Mouse (Mus musculus) MN1 (cell line): Measurements from ENCODE around the gene Sh3bgrl3.
A peak's percentile ranks its signal among the peaks of the same experiment; 100 is the strongest.
"Not testable (repeated sequence)": the region's sequence is repeated elsewhere in the genome, so short reads cannot be mapped to it uniquely, and the experiment has no call there.

ENCODE experiments used
- DNase-seq: peaks from one replicate; pipeline ENCODE4 v3.0.0-alpha.2; 2016; ENCODE audit warnings: low spot score

The Sh3bgrl3 gene

DNA sequence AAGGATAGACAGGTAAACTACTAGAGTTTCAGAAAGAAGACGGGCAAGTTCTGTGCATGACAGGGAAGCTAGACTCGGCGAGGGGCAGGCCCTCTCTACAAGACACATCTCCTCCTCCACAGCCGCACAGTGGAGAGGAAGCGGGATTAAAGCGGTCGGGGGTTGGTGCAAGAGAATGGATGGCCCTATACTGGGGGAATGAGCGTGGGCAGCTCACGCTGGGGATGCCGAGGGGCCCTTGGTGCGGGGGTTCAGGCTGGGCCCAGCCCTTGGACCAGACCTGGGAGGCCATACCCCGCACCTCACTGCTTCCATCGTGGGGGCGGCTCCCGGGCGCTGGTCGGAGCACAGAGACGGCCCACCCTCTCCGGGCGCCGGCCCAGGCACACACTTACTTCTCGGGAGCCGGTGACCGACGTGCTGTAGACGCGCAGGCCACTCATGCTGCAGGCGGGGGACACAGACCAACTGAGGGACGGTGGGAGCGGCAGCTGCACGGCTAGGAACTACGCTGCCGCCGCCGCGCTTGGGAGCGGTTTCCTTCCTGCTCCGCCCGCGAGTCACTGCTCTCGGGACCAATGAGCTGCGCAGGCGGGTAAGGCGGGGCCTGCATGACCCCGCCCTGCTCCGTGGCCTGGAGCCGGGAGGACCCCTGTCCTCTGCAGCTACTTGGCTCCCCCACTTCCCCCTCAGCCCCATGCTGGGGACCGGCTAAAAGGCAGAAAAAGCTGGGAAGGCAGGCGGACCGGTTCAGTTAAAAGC is at the start of gene Sh3bgrl3:
TSS of gene Sh3bgrl3 (minus strand) at position 569 of the 762 bp plus-strand sequence.
- peak; percentile 90 for DNase-seq

DNA sequence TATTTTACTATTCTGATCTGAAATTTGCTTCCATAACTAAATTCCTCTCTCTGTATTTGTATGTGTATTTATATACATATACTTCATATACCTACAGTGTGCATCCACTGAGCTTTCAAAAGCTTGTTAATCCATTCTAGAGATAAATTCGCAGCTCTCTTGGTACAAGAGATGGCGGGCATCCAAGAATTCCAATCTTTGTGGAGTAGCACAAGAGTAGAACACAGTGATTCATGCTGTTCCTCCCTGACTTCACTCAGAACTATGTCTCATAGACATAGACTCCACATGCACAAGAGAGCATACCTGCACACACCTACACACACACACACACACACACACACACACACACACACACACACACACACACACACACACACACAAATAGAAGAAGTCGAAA is 43.8 kb upstream of the Sh3bgrl3 start:
- DNase-seq, result no peak

DNA sequence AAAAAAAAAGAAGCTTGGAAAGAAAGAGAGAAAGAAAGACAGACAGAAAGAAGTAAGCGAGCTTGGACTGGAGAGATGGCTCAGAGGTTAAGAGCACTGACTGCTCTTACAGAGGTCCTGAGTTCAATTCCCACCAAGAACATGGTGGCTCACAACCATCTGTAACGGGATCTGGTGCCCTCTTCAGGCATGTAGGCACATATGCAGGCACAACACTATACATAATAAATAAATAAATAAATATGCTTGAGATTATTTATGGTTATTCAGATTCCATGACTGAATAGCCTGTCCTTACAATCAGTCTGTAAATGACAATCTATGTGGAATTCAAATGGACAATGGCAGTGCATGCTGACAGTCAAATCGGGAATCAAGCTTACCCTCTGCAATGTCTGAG is 38.3 kb upstream of the Sh3bgrl3 start:
- DNase-seq, result no peak

DNA sequence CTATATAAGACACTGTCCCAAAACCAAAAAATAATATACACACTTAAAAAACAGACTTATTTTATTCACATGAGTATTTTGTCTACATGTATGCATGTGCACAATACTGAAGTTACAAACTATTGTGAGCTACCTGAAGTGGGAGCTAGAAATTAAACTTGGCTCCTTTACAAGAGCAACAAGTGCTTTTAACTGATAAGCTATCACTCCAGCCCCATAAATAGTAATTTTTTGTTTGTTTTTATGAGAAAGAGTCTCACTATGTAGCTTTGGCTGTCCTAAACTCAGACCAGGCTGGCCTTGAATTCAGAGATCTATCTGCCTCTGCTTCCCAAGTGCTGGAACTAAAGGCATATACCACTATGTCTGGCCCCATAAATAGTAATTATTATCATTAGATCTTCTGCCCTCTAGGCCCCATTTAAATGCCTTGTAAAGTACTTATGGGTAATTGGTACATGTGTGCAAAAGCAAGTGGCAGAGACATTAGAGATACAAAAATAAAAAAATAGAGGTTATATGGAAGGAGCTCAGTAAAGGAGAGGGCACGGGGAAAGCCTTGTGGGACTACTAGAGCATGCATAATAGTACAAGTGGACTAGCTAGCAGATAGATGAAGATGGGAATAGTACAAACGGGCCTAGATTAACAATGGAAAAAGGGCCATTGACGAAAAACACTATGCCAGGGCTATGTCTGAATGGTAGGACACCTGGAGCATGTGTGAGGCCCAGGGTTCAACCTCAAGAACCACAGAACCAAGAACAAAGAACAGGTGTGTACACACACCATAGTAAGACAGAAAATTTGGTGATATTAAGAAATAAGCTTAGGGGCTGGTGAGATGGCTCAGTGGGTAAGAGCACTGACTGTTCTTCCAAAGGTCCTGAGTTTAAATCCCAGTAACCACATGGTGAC is 37.2 kb upstream of the Sh3bgrl3 start:
- no peak for DNase-seq

DNA sequence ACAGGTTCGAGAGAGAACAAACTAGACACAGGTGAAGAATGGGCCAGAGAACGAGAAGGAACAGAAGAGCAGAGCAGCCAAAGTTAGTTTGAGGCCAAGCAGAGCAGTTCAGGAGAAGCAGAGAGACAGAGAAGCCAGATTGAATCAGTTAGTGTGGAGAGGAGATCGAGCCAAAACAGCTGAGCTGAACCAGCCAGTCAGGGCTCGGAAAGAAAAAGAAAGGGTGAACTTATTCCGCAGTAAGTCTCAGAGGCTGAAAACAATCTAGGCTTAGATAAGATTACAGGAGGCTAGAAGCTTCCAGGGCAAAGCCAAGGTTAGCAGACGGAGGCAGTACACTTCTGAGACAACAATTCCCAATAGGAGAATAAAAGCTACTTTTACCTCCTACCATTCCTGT is 36.4 kb upstream of the Sh3bgrl3 start:
- no peak for DNase-seq

DNA sequence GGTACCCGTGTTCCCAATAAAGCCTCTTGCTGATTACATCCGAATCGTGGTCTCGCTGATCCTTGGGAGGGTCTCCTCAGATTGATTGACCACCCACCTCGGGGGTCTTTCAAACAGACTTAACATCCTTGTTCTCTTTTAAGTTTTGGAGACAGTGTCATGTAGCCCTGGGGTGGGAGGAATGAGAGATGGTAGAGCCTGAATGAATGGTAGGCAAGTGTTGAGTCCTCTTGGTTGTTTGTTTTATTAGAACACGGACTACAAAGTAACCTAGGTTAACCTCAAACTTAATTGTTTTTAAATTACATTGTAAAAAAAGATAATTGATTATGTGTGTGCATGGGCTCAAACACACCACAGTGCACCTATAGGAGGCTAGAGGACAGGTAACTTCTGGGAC is 36.0 kb upstream of the Sh3bgrl3 start:
- no peak for DNase-seq

DNA sequence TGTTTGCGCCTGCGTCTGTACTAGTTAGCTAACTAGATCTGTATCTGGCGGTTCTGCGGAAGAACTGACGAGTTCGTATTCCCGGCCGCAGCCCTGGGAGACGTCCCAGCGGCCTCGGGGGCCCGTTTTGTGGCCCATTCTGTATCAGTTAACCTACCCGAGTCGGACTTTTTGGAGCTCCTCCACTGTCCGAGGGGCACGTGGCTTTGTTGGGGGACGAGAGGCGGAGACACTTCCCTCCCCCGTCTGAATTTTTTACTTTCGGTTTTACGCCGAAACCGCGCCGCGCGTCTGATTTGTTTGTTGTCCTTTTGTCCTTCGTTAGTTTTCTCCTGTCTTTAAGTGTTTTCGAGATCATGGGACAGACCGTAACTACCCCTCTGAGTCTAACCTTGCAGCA is 31.5 kb upstream of the Sh3bgrl3 start:
- DNase-seq, result not testable (repeated sequence)

DNA sequence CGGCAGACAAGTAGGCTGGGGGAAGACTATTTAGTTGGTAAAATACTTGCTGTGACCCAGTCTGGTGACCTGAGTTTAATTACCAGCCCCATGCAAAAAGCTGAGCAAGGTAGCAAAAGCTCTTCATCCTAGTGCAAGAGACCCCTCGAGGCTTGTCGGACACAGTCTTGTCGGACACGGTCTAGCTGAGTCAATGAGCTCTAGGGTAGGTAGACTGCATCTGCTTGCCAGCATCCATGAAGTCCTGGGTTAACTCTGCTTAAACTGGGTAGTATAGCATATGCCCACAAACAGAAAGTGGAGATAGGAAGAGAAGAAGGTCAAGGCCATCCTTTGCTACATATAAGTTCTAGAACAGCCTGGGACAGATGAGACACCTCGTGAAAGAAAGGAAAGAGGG is 30.2 kb upstream of the Sh3bgrl3 start:
- no peak for DNase-seq

DNA sequence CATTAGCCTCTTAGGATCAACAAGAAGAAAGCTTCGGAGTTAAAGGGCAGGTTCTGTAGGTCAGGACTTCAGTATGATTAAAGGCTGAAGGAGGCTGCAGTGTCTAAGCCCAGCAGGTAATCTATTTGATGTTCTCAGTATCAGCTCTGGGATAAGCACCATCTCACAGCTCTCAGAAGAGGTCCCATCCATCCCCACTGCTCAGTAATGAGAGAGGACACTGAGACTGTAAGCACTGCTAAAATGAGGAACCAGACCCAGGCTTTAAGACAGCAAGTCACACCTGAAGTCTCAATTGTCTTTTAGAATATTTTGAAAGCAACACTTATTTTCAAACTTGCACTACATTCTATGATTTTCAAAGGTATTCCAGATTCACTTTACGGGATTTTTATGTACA is 29.0 kb upstream of the Sh3bgrl3 start:
- no peak for DNase-seq

DNA sequence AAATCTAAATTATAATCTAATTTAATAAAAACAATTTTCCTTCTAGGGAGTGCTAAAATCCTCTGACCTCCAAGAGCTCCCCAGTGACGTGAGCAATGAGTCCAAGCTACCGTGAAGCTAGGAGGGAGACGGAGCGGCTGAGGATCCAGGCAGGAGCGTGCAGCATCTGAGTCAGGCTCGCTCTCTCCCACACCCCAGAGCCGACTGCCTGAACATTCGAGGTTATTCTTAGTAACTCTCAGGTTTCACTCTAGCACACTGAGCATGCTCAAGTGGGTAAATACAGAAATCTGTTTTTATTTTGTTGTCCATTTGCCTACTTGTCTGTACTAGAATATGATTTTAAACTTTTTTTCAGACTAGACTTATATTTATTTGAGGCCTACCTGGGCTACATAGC is 28.2 kb upstream of the Sh3bgrl3 start:
- no peak for DNase-seq

DNA sequence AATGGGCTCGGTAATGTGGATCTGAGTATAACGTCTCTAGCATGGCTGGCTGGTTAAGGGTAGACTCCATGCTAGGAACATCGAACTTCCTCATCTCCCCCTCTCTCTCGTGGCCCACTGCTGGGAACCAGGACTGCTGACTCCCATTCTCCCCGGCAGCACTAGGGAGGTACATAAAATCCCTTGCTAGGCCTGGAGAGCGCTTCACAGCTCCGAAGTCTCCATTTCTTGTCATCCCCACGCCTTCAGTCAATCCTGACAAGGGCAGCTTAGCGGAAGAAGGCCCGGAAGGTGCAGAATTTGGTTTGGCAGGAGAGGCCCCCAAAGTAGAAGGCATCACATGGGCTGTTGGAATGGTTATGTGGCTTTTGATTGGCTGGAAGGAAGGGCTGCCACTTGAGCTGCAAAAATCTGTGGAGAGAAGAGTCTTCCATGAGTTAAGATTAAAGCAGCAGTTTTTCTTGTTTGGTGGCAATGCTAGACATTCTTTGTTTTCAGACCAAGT is 27.4 kb upstream of the Sh3bgrl3 start:
- no peak for DNase-seq

DNA sequence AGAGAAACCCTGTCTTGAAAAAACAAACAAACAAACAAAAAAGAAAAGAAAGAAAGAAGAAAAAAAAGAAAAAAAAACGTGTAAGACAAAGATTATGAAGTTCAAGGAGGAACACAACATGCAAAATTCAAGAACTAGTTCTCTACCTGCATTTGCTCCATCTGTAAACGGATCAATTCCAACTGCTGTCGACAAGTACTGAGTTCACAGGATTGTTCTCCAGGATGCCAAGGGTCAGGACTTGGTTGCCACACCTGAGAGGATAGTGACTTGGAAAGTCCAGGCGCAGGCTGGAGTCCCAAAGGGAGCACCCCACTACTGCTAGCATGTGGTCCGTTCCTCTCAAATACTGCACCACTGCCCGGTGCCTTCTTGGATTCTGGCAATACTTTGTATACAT is 26.9 kb upstream of the Sh3bgrl3 start:
- DNase-seq, result no peak

DNA sequence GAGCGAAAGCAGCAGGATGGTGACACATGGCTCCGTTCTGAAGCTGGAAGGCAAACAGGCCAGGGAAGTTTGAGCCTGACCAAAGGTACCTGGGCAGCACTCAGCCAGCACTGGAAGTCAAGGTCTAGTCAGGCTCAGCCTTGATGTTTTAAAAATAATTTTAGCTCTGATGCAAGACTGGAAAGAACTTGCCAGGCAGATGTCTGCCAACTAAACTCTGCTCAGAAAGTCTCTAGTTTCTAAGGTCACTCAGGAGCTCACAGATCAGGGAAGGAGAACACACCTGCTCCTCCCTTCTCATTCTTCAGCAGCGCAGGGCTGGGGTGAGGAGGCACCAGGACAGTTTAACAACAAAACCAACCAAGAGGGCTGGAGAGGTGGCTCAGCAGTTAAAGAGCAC is 25.8 kb upstream of the Sh3bgrl3 start:
- no peak for DNase-seq

DNA sequence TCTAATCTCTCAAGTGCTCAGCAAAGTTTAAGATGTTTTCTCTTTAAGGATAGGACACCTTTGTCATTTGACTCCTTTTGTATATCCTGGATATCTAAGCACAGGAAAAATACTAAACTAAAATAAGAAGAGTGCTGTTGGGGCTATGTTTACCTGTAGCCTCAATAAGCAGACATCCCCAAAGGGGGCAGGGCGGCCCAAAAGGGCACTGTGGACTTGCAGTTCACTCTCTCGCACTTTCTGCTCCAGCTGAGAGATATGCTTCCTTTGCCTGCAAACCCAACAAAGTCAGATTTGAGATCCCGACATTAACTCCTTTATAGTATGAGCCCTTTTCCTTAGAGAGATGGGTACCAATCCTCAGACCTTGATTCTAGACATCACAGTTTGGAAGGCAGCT is 25.1 kb upstream of the Sh3bgrl3 start:
- DNase-seq, result no peak

DNA sequence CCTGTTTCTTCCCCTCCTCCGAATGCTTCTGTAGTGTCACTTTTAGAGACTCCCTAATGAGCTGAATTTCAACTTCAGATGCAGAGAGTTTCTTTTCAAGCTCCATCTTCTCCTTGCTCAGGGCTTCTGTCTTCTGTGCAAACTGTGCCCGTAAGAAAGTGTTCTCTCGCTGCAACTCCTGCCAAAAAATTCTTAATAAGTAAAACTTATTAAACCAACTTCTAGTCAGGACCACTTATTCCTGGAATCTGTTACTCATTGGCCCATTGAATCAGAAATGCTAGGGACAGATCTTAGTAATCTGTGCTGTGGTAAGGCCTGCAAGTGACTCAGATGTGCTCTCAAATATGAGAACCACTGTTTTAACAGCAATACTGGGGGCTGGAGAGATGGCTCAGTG is 23.5 kb upstream of the Sh3bgrl3 start:
- DNase-seq, result no peak

DNA sequence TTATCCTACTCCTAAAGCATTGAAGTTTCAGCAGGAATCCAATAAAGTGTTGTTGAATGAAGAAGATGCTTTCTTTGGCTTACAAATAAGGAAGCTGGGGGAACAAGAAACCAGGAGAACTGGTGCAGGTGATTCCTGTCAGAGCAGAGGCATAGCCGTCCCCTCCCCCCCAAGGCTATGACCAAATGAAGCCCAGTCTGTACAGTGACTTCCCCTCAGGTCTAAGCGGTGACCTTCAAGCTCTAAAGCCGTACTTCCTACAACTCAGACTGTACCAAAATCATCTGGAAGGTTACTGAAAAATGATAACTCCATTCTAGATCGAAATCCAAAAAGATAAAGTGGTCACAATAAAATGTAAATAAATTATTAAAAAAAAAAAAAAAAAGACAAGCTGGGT is 20.8 kb upstream of the Sh3bgrl3 start:
- DNase-seq, result no peak

DNA sequence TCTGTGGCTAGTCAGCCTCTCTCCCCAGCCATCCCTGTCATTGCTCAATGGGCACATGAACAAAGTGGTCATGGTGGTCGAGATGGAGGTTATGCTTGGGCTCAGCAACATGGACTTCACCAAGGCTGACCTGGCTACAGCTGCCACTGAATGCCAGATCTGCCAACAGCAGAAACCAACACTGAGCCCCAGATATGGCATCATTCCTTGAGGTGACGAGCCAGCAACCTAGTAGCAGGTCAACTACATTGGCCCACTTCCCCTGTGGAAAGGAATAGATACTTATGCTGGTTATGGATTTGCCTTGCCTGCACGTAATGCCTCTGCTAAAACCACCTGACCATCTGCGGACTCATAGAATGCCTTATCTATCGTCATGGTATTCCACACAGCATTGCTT is 15.7 kb upstream of the Sh3bgrl3 start:
- DNase-seq, result not testable (repeated sequence)

DNA sequence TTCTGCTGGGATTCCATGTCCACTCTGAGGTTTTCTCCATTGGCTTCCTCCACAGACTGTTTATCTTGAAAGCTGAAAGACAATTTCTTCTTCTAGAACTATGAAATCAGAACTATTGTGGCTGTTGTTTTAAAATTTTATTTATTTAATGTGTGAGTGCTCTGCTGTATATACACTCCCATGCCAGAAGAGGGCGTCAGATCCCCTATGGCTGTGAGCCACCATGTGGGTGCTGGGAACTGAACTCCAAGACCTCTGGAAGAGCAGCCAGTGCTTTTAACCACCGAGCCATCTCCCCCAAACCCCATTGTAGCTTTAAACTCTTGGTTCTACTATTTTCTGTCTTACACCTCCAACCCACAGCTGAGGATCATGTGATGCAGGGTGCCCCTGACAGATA is 10.3 kb upstream of the Sh3bgrl3 start:
- DNase-seq, result no peak

DNA sequence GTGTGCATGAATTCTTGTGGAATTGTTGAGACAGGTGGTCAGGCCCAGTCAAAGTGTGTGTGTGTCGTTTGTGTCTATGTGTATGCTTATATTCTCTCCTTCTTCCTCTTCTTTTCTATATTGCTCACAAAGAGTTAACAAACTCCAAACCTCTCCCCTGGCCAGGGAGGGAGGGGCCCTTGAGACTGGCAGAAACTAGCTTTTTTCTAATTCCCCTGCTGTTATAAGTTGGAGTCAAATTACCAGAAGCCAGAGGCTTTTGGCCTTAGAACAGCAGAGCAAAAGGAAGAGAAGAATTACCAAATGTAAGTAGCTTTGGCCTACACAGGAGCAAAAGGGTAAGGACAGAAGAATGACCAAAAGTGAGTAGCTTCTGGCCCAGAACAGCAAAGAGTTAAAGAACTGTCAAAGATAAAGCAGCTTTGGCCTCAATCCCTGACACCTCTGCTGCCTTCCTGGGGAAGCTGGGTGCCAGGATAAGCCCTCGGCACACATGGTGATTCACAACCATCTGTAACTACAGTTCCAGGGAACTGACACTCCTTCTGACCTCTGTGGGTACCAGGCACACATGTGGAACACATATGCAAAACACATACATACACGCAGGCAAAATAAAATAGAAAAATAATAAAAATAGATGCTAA is 7.8 kb upstream of the Sh3bgrl3 start:
- no peak for DNase-seq

DNA sequence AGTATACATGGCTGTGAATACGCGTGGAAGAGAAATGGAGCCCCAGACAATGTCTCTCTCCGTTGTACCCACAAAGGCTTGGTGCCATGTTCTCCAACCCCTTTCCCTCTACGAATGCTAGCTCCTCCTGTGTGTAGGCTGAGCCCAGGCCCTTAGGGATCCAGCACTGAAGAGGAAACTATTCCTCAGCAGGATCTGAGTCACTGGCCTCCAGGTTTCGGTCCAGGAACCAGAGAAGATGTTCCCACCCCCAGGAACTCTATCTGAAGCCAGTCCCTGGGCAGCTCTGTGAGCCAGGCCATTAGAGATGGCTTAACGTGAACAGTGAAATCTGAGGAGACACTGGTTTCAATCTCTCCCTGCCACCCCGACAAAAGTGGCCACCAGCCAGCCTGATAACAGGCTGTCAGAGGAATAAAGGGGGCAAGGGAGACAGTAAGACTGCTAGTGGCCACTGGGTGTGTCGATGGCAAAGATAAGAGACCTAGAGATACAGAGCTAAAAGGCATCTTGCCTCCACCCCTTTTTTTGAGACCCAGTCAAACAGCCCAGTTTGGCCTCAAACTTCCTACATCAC is 4.0 kb upstream of the Sh3bgrl3 start:
- peak; percentile 76 for DNase-seq

DNA sequence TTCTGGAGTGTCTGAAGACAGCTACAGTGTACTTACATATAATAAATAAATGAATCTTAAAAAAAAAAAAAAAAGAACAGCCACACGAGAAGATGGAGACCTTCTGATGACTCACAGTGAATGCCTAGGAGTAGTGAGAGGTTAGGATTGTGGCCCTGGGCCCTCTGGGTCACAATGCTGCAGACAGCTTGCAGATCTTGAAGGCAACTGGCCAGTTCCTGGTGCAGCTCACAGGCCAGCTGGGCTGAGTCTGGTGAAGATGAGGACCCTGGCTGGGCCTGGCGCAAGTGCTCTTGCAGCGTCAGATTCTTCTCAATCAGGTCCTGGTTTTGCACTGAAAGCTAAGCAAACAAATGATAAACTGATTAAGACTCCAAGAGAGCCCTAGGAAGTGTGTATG is 3.5 kb upstream of the Sh3bgrl3 start:
- DNase-seq, result peak; percentile 66

DNA sequence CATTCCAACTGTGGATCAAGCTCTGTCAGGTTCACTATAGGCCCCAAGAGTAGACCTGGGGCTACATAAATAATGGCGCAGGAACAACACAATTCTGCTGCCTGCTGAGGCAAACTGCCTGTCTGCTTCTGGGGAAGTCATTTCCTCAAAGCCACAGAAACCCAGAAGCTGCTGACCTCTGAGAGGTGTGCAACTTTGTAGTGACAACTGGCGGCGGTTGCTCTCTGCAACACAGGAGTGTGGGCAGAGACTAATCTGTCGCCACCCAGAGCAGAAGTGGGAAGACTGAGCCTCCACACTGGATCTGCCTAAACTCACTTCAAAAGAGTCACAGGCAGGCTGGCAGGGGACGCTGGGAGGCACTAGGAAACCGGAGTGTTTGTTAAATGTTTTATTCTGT is 893 bp upstream of the Sh3bgrl3 start:
- DNase-seq, result no peak
